In the genomic region with DNA sequence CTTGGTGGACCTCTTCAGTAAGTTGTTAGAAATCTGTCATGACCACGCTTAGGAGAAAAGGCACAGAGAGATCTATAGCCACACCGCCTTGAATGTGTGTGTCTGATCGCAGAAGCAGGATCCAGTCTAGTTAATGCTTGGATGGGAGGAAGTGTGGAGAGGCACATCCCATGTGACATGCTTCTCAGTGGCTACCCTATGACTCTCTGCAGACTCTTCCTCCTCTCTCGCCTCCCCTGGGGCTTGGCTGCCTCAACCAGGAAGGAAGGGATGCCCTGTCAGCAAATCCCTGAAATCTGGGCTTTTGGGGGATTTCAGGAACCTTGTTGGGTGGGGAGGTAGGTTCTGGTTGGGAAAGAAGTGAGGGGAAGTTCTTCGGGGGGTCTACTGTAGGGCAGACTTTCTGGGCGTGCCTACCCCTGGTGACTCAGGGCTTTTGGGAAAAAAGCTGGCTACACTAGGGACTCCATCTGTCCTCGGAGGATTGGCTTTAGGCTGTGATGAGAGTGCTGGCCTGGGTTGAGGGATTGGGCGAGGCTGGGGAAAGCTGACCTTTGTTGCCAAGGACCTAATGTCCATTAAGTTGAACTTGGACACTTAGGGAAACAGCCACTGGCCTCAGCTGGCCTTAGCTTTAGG, we compare ENCODE assay signal across 27 mouse cellular contexts. TPM values are rescaled to one million over a fixed set of nuclear protein-coding genes. Genes with fewer than 3 reads are reported as not detected.
"Had no signal": no experiment of that assay in that cellular context is flagged by ENCODE, and none has a peak within 500 bp of the region (broad histone marks: within the 10 kb centered on the region; RNA-seq: fewer than 3 reads in every experiment).

No protein-coding gene starts in this region.

- H3K4me3 ChIP-seq: embryonic facial prominence, embryonic 10.5 days; embryonic facial prominence, embryonic 12.5 days; embryonic facial prominence, embryonic 13.5 days; embryonic facial prominence, embryonic 15.5 days; erythroblast, embryonic 14.5 days; forebrain, embryonic 10.5 days; forebrain, embryonic 12.5 days; forebrain, embryonic 13.5 days; forebrain, embryonic 15.5 days; gastrocnemius, adult 2 months; heart, adult 2 months had no signal

- DNase-seq: cerebellum, adult 8-10 months; cerebellum, adult 9-10 months; cerebellum, adult 9-11 months; cerebellum, postnatal 10 days; cerebellum, postnatal 14 days; cerebellum, postnatal 25 days; cerebellum, postnatal 36 days; embryo, embryonic 11 days; forebrain, postnatal 0 days; gastrocnemius, adult 2 months; gastrocnemius, postnatal 10 days; gastrocnemius, postnatal 14 days; gastrocnemius, postnatal 25 days; gastrocnemius, postnatal 36 days; heart, adult 18-20 months; heart, adult 2 months had no signal

- H3K4me1 ChIP-seq: forebrain, embryonic 12.5 days; forebrain, embryonic 13.5 days; forebrain, embryonic 15.5 days had no signal

- H3K27ac ChIP-seq: embryonic facial prominence, embryonic 10.5 days; embryonic facial prominence, embryonic 12.5 days; embryonic facial prominence, embryonic 15.5 days; forebrain, embryonic 10.5 days; forebrain, embryonic 12.5 days; forebrain, embryonic 13.5 days; forebrain, embryonic 15.5 days; gastrocnemius, adult 2 months; heart, adult 2 months had no signal

RNA-seq across cellular contexts. Expression of a gene that starts 20.0 kb away (rescaled TPM):
- total RNA-seq: common myeloid progenitor, adult 5-6 weeks; granulocyte monocyte progenitor cell, adult 5-6 weeks had no signal
- polyA plus RNA-seq: erythroblast, embryonic 14.5 days had no signal
